Mouse (Mus musculus): ENCODE measurements around the gene Inpp5b.

GRCm38 (mm10) chr4:124818832-124819231 is 77.2 kb downstream of the Inpp5b start:
- TF ChIP-seq POLR2A (IDR thresholded peaks at IDR 0.05; ENCODE audit: low read depth, low read length) (no peak), CTCF (IDR thresholded peaks at IDR 0.05; ENCODE audit: borderline replicate concordance, insufficient read depth, low read length) (no peak)
